Mouse (Mus musculus): ENCODE data around the gene Col16a1. TPM values are rescaled to one million over a fixed set of nuclear protein-coding genes. Genes with fewer than 3 reads are reported as not detected.

Gene Col16a1
- polyA plus RNA-seq, 1 experiment, result 3.6 TPM

DNA sequence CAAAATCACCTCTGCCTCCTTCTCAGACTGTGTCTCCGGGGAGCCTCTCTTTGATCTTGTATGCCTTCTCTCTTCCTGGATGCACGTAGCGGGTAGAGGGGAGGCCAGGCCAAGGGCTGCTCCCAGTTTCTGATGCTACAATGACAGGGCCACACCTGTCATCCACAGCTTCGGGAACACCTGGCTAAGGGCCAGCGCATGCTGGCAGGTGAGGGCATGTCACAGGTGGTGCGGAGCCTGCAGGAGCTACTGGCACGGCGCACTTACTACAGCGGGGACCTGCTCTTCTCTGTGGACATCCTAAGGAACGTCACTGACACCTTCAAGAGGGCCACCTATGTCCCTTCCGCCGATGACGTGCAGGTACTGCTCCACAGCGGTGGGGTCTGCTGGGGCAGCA, 38.6 kb upstream of the Col16a1 start:
- no peaks in the 10 kb centered on the region for H3K27me3 ChIP-seq (ENCODE audit: control insufficient read depth, insufficient read depth, low read length, poor library complexity, severe bottlenecking)
- TF ChIP-seq CTCF (IDR thresholded peaks at IDR 0.05; ENCODE audit: low read depth, low read length) (no peak), EP300 (IDR thresholded peaks at IDR 0.05; ENCODE audit: insufficient read depth, low read depth, low read length) (no peak), POLR2A (IDR thresholded peaks at IDR 0.05; ENCODE audit: insufficient read depth, low read length) (no peak)
- no peak overlapping the region for H3K9ac ChIP-seq (ENCODE audit: low read depth, poor library complexity, severe bottlenecking)
- no peak overlapping the region for H3K4me3 ChIP-seq (ENCODE audit: low read depth, low read length)
- no peak overlapping the region for H3K27ac ChIP-seq (ENCODE audit: insufficient read depth, low read length)
- no peaks in the 10 kb centered on the region for H3K9me3 ChIP-seq (replicated peaks; ENCODE audit: control insufficient read depth, insufficient read depth, low read length, poor library complexity, severe bottlenecking)
- no peaks in the 10 kb centered on the region for H3K36me3 ChIP-seq (ENCODE audit: control insufficient read depth, insufficient read depth, low read length, poor library complexity, severe bottlenecking)
- peaks cover 7% of the 10 kb centered on the region for H3K4me1 ChIP-seq (ENCODE audit: control insufficient read depth, insufficient read depth, low read length)

DNA sequence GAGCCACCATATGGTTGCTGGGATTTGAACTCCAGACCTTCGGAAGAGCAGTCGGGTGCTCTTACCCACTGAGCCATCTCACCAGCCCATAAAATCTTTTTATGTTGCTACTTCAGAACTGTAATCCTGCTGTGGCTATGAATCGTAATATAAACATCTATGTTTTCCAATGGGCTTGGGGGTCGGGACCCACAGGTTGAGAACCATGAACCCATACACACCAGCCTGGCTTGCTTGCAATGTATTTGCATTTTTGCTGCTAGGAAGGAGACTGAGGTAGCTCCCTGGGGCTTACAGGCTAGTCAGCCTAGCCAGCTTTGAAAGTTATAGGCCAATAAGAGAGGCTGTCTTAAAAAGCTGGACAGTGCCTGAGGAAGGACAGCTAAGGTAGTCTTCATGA, 36.9 kb upstream of the Col16a1 start:
- Histone ChIP-seq H3K27ac (ENCODE audit: insufficient read depth, low read length) (no peak overlapping the region), H3K4me1 (ENCODE audit: control insufficient read depth, insufficient read depth, low read length) (peaks cover 7% of the 10 kb centered on the region), H3K36me3 (ENCODE audit: control insufficient read depth, insufficient read depth, low read length, poor library complexity, severe bottlenecking) (no peaks in the 10 kb centered on the region), H3K9me3 (replicated peaks; ENCODE audit: control insufficient read depth, insufficient read depth, low read length, poor library complexity, severe bottlenecking) (no peaks in the 10 kb centered on the region), H3K4me3 (ENCODE audit: low read depth, low read length) (no peak overlapping the region), H3K27me3 (ENCODE audit: control insufficient read depth, insufficient read depth, low read length, poor library complexity, severe bottlenecking) (no peaks in the 10 kb centered on the region), H3K9ac (ENCODE audit: low read depth, poor library complexity, severe bottlenecking) (no peak overlapping the region)
- no peak for TF ChIP-seq CTCF (IDR thresholded peaks at IDR 0.05; ENCODE audit: low read depth, low read length)
- TF ChIP-seq POLR2A (IDR thresholded peaks at IDR 0.05; ENCODE audit: insufficient read depth, low read length), result no peak
- TF ChIP-seq EP300 (IDR thresholded peaks at IDR 0.05; ENCODE audit: insufficient read depth, low read depth, low read length), result no peak

DNA sequence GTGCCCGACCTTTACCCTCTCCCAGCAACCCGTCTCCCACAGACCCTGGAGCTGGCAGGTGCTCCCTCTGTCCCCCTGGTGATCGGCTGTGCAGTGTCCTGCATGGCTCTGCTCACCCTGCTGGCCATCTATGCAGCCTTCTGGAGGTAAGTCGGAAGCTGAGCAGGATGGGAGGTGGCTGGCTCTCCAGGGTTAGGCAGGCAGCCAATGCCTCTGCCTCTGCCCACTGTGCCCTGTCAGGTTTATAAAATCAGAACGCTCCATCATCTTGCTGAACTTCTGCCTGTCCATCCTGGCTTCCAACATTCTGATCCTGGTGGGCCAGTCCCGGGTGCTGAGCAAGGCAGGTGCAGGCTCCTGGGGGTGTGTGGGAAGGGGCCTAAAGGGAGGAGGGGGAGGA, 35.4 kb upstream of the Col16a1 start:
- no peak for TF ChIP-seq POLR2A (IDR thresholded peaks at IDR 0.05; ENCODE audit: insufficient read depth, low read length)
- no peak for TF ChIP-seq EP300 (IDR thresholded peaks at IDR 0.05; ENCODE audit: insufficient read depth, low read depth, low read length)
- TF ChIP-seq CTCF (IDR thresholded peaks at IDR 0.05; ENCODE audit: low read depth, low read length), result no peak
- Histone ChIP-seq H3K27me3 (ENCODE audit: control insufficient read depth, insufficient read depth, low read length, poor library complexity, severe bottlenecking) (no peaks in the 10 kb centered on the region), H3K4me3 (ENCODE audit: low read depth, low read length) (no peak overlapping the region), H3K9me3 (replicated peaks; ENCODE audit: control insufficient read depth, insufficient read depth, low read length, poor library complexity, severe bottlenecking) (no peaks in the 10 kb centered on the region), H3K4me1 (ENCODE audit: control insufficient read depth, insufficient read depth, low read length) (peaks cover 3% of the 10 kb centered on the region), H3K9ac (ENCODE audit: low read depth, poor library complexity, severe bottlenecking) (no peak overlapping the region), H3K36me3 (ENCODE audit: control insufficient read depth, insufficient read depth, low read length, poor library complexity, severe bottlenecking) (no peaks in the 10 kb centered on the region), H3K27ac (ENCODE audit: insufficient read depth, low read length) (no peak overlapping the region)

DNA sequence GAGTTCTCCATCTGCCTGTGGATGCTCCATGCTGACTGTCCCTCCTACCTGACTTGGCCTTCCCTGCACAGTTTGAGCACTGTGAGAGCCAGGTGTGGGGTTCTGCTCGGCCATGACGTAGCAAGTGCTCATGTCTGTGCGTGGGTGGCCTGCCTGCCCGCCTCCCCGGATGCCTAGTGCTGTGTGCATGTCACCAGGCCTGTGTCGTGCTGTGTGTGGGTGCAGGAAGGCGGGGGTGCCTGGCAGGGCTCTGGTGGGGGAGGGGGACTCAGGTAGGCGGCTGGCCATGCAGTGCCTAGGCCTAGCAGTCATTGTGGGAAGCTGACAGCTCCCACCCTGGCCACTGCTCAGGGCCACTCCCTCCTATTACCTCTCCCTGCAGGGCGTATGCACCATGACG, 34.5 kb upstream of the Col16a1 start:
- no peaks in the 10 kb centered on the region for H3K27me3 ChIP-seq (ENCODE audit: control insufficient read depth, insufficient read depth, low read length, poor library complexity, severe bottlenecking)

DNA sequence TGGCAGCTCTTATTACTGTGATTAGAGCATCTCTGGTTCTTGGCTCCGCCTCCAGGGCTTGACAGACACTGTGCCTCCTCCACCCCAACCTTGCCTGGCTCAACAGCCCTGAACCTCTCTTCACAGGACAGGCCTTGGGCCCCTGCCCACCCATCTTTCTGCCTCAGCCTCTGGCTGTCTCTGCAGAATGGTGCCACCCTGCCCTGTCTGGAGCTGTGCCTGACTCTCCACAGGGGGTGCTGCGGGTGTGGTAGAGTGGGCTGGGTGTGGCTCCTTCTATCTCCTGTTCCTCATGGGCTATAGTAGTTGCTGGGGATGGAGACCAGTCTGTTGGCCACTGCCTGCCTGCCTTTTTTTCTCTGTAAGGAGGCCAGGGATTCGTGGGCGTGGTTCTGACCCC, 31.6 kb upstream of the Col16a1 start:
- Histone ChIP-seq H3K36me3 (ENCODE audit: control insufficient read depth, insufficient read depth, low read length, poor library complexity, severe bottlenecking) (no peaks in the 10 kb centered on the region), H3K4me3 (ENCODE audit: low read depth, low read length) (no peak overlapping the region), H3K9ac (ENCODE audit: low read depth, poor library complexity, severe bottlenecking) (no peak overlapping the region), H3K27ac (ENCODE audit: insufficient read depth, low read length) (no peak overlapping the region), H3K27me3 (ENCODE audit: control insufficient read depth, insufficient read depth, low read length, poor library complexity, severe bottlenecking) (no peaks in the 10 kb centered on the region), H3K9me3 (replicated peaks; ENCODE audit: control insufficient read depth, insufficient read depth, low read length, poor library complexity, severe bottlenecking) (no peaks in the 10 kb centered on the region), H3K4me1 (ENCODE audit: control insufficient read depth, insufficient read depth, low read length) (no peaks in the 10 kb centered on the region)
- TF ChIP-seq POLR2A (IDR thresholded peaks at IDR 0.05; ENCODE audit: insufficient read depth, low read length), result no peak

More for the DNA sequence above, 34.5 kb upstream of the Col16a1 start:
- Histone ChIP-seq H3K9ac (ENCODE audit: low read depth, poor library complexity, severe bottlenecking) (no peak overlapping the region), H3K36me3 (ENCODE audit: control insufficient read depth, insufficient read depth, low read length, poor library complexity, severe bottlenecking) (no peaks in the 10 kb centered on the region), H3K4me3 (ENCODE audit: low read depth, low read length) (no peak overlapping the region), H3K9me3 (replicated peaks; ENCODE audit: control insufficient read depth, insufficient read depth, low read length, poor library complexity, severe bottlenecking) (no peaks in the 10 kb centered on the region), H3K27ac (ENCODE audit: insufficient read depth, low read length) (no peak overlapping the region), H3K4me1 (ENCODE audit: control insufficient read depth, insufficient read depth, low read length) (no peaks in the 10 kb centered on the region)
- TF ChIP-seq POLR2A (IDR thresholded peaks at IDR 0.05; ENCODE audit: insufficient read depth, low read length), result no peak
- no peak for TF ChIP-seq EP300 (IDR thresholded peaks at IDR 0.05; ENCODE audit: insufficient read depth, low read depth, low read length)
- TF ChIP-seq CTCF (IDR thresholded peaks at IDR 0.05; ENCODE audit: low read depth, low read length), result no peak

DNA sequence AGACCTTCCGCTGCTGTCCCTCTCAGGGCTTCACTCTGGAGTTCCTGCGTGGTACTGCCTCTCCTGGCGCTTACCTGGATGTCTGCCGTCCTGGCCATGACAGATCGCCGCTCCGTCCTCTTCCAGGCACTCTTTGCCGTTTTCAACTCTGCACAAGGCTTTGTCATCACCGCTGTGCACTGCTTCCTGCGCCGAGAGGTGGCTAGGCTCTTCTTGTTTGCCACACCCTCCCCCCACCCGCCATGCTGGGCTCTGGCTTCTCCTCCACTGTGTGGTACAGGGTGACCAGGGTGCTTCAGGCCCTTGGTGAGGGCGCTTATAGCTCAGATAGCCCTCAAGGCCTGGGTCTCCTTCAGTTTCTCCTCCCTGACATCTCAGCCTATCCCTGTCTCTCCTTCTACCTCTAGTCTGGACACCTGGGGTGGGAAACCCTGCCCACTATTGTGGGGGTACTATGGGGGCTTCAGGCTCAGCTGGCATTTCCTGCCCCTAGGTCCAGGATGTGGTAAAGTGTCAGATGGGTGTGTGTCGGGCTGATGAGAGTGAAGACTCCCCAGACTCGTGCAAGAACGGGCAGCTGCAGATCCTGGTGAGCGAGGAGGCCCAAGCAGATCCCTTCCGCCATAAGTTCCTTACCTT, 30.5 kb upstream of the Col16a1 start:
- no peak overlapping the region for H3K4me3 ChIP-seq (ENCODE audit: low read depth, low read length)
- H3K4me1 ChIP-seq (ENCODE audit: control insufficient read depth, insufficient read depth, low read length), result no peaks in the 10 kb centered on the region
- no peaks in the 10 kb centered on the region for H3K9me3 ChIP-seq (replicated peaks; ENCODE audit: control insufficient read depth, insufficient read depth, low read length, poor library complexity, severe bottlenecking)
- H3K27ac ChIP-seq (ENCODE audit: insufficient read depth, low read length), result no peak overlapping the region
- no peaks in the 10 kb centered on the region for H3K27me3 ChIP-seq (ENCODE audit: control insufficient read depth, insufficient read depth, low read length, poor library complexity, severe bottlenecking)
- H3K36me3 ChIP-seq (ENCODE audit: control insufficient read depth, insufficient read depth, low read length, poor library complexity, severe bottlenecking), result no peaks in the 10 kb centered on the region
- no peak overlapping the region for H3K9ac ChIP-seq (ENCODE audit: low read depth, poor library complexity, severe bottlenecking)
- no peak for TF ChIP-seq CTCF (IDR thresholded peaks at IDR 0.05; ENCODE audit: low read depth, low read length)
- TF ChIP-seq EP300 (IDR thresholded peaks at IDR 0.05; ENCODE audit: insufficient read depth, low read depth, low read length), result no peak
- no peak for TF ChIP-seq POLR2A (IDR thresholded peaks at IDR 0.05; ENCODE audit: insufficient read depth, low read length)
